Mouse (Mus musculus): ENCODE measurements at regions not wholly inside any gene's neighbourhood (a gene's known extent, or its start where the extent isn't known, plus 50 kb on each side); places are given as distances from the start of the nearest gene placed in this dataset.

DNA sequence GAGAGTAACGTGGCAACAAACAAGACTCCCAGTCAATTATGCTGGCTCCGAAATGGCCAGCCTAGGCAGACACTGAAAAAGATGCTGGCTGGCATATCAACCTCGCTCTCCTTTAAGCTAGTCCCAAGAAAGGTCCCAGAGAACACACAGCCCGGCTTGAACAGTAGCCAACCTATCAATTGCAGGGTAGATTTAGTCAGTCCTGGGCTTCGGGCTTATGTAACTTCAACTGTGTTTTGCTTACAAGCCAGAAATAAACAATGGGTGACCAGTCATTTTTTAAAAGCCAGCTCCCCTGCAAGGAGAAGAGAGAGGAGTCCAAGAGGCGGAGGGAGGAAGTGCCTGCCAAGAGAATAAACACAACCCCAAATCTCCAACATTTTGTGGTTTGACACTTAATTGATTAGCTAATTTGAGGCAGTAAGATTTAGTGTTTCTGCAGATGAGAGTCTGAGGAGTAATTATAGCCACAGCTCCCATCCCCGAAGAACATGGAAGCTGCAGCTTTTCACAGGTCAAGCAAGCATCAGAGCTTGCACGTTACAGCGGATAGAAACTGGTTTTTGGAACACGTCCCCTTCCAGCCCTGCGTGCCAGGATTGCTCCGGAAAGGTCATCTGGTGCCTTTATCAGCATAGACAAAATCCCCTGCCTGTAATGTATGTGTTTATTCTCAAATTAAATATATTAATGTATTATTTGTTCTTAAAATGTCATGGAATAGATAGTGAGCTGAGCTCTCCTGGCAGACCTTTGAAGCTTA, 322.1 kb downstream of the Gm45692 start:
- no peak for DNase-seq (ENCODE audit: low read depth, low spot score)

DNA sequence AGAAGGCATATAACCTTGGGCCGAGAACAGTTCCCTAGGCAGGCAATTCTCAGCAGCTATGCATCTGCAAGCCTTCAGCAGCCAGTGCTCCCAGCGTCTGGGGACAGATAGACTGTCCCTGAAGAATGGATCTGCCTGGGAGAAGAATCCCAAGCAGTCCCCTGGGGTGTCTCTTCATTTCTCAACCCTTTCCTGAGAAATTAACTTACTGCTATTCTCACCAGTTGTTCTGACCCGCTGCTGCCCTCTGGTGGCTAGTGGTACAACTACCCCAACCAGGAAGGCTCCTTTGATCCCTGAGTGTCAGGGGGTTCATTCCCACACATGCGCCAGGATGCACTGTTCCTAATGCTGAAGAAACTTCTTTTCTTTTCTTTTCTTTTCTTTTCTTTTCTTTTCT, 323.7 kb downstream of the Gm45692 start:
- DNase-seq (ENCODE audit: low read depth, low spot score): peak; percentile 71

- no peak for DNase-seq (ENCODE audit: low read depth, low spot score)
Observed at GRCm38 (mm10) chr8:26443735-26444134, 324.4 kb downstream of the Gm45692 start.

DNA sequence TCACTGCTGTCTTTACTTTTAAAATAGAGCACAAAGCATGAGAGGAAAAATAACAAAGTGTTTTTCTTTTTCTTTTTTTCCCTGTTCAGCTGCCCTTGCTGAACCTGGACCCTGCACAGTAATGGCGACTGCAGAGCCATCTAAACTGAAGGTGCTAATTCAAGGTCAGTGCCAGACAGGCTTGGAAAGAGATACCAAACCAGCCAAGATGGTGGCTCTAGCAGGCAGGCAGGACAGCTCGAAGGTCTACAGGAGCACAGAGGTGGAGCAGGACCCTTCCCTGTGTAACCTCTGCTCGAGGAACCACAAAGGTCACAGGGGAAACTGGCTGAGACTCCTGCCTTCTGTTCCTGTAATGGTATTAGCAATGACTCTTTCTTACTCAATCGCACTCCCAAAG, 326.7 kb downstream of the Gm45692 start:
- DNase-seq (ENCODE audit: low read depth, low spot score): no peak

DNA sequence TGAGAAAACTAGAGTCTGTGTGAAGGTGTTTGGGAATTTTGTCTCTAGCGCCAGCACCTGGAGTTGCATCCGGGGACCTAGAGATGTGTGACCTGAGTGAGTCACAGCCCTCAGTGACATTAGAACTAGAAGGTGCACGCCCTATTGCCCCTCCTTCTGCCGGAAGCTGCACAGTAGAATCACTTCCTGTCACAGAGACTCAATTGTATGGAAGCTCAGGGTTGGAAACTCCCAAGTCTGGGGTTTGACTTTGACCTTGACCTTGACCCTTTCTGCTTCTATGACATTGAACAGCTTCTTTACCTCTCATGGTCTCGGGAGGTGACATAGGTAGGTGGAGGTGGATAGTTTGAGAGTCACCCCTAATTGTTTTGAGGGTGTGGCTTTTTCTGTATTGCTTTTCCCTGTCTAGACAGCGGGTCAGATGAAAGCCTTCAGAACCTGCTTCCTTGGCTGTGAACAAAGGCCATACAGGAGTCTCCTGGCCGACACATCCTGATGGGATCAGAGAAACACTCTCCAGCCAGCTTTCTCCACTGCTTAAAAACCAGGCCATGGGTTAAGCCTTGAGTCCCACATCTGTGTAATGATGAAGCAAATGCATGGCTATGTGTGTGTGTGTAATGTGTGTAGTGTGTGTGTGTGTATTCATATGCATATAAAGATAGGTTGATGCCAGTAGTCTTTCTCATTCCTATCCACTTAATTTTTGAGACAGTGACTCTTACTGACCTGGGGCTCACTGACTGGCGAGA, 328.7 kb downstream of the Gm45692 start:
- DNase-seq (ENCODE audit: low read depth, low spot score): no peak

- DNase-seq (ENCODE audit: low read depth, low spot score): no peak
Observed at GRCm38 (mm10) chr8:26449291-26449690, 330.0 kb downstream of the Gm45692 start.

DNA sequence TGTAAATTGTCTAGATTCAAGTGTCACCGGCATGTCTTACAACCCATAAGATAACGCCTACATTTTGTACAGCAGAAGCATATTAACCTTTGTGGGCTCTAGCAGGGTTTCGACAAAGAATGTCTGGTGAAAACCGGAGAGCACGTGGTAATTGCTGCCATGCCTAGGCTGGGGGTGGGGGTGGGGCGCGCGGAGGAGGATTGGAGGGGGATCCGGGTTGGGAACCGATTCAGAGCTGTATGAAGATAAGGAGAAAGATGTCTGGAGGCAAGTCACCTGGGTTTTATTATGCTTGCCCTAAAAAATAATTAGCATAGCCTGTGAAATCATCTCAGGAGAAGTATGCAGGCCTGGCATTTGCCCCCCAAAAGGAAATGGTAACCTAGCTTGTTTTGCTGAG, 331.2 kb downstream of the Gm45692 start:
- DNase-seq (ENCODE audit: low read depth, low spot score): no peak

DNA sequence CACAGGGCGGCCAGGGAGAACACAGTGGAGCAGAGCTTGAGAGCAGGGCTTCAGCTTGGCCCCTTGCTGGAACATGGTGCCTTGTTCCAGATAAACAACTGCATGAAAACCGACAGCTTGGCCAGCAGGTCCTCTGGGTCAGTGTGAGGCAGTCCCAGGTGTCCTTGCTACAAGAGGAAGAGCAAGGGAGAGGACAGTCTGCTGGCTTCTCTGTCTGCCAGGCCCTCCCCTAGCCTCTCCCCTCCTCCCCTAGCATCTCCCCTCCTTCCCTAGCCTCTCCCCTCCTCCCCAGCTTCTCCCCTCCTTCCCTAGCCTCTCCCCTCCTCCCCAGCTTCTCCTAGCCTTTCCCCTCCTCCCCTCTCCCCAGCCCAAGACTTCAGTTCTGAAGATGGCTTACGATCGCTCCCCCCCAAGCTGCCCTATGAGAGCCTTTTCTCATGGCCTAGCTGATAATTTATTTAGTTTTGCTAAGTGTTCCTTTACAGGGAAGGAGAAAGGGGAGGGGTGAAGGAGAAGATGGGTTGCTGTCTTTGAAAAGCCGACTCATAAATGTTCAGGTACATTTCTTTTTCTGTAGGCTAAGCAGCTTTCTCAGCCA, 333.7 kb downstream of the Gm45692 start:
- DNase-seq (ENCODE audit: low read depth, low spot score): no peak

GRCm38 (mm10) chr8:26465346-26465745, 346.0 kb downstream of the Gm45692 start:
- DNase-seq (ENCODE audit: low read depth, low spot score): no peak

DNA sequence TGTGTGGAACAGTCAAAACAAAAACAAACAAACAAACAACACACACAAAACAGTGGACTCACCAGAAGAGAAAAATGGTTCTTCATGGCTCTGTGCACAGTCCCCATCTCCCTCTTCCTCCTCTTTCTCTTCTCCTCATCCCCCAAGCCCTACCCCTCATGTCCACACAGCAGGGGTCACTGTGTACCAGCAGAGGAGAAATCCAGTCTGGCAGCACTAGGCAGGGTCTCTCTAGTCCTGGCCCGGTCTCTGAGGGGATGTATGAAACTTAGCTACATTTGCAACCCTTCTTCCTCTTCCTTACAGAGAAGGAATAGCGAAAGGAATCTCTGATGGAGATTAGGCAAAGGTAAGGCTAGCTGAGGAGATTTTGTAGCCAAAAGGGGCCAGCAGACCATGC, 349.1 kb downstream of the Gm45692 start:
- no peak for DNase-seq (ENCODE audit: low read depth, low spot score)

GRCm38 (mm10) chr8:26469705-26470104, 350.4 kb downstream of the Gm45692 start:
- DNase-seq (ENCODE audit: low read depth, low spot score): no peak

GRCm38 (mm10) chr8:26471811-26472550, 352.6 kb downstream of the Gm45692 start:
- no peak for DNase-seq (ENCODE audit: low read depth, low spot score)

DNA sequence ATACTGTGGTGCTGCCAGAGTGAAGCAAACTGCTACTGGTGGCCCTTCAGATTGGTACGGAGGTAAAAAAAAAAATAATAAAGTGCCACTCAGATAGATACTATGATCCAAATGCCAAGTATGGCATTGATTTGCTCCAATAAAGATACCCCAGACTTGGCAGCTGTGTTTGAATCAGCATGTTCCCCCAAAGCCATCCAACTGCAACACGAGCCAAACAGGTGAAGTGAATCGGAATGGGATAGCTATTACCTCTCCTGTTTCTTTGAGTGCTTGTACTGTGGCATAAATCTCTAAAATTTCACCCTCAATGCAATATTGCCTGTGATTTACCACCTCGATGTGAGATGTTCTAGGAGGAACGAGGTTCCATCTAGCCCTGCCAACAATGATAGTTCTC, 365.4 kb downstream of the Gm45692 start:
- DNase-seq (ENCODE audit: low read depth, low spot score): no peak

DNA sequence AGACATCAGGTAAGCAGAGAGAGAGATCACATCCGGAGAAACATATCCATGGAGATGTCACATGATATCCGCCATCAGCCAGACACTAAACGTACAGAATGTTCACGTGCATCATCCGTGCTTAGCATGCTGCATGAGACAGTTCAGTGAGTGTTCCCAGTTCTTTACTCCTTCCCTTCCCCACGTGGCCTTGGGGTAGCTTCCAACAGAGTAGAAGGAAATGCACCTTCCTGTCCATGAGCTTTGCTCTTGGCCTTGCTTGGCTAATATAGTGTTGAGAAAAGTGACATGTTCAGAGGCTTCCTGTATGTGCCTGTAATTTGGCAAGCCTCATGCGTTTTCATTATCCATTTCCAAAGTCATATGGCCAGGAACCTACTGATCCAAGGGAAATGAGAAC, 368.5 kb downstream of the Gm45692 start:
- no peak for DNase-seq (ENCODE audit: low read depth, low spot score)

GRCm38 (mm10) chr8:26488590-26488989, 369.3 kb downstream of the Gm45692 start:
- DNase-seq (ENCODE audit: low read depth, low spot score): no peak

- no peak for DNase-seq (ENCODE audit: low read depth, low spot score)
Observed at GRCm38 (mm10) chr8:26501196-26501813, 382.0 kb downstream of the Gm45692 start.

DNA sequence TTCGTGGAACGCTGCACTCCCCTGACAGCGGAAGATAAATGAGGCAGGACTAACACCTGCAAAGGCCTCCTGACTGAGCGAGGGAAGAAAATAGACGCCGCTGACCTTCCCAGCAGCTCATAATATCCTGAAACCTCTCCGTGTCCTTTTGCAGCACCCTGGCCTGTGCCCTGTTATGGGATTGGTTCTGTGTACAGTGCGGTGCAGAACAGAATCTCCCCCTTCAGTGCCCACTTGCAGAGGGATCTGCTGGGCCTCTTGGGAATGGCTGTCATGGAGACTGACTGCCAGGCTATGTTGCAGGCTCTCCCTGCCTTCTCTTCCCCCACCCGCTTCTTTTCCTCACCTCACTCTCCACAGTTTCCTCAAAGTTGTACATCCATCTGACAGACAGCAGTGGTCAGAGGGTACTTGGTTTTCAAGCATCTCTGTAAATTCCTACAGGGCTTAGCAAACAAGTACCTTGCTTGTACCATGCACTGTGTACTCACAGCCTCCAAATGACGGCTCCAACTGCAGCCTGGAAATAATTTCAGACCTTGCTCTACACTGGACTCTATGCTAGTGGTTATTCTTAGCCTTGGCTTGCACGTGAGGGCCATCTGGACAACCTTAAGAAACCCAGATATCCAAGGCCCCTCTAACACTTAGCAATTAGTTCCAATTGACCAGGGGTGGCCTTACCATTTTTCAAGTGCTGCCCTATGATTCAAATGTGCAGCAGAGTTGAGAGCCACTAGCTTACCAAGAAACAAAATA, 382.7 kb downstream of the Gm45692 start:
- DNase-seq (ENCODE audit: low read depth, low spot score): no peak

DNA sequence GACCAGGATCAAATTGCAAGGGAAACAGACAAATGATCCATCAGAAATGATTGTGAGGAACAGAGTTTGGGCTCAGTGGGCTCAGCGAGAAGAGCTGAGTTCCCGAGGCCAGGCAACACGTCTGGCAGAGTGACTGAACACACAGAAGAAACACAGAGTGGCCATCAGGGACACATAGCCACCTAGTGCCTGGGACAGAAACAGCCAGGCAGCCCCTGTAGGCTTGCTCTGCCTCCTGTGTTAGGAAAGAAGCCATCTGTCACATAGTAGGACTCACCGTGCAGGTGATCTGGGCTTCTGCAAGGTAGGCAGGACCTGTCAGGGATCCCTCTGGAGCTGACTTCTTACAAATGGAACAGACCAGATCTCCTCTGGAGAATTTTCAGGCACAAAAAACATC, 383.4 kb downstream of the Gm45692 start:
- no peak for DNase-seq (ENCODE audit: low read depth, low spot score)

DNA sequence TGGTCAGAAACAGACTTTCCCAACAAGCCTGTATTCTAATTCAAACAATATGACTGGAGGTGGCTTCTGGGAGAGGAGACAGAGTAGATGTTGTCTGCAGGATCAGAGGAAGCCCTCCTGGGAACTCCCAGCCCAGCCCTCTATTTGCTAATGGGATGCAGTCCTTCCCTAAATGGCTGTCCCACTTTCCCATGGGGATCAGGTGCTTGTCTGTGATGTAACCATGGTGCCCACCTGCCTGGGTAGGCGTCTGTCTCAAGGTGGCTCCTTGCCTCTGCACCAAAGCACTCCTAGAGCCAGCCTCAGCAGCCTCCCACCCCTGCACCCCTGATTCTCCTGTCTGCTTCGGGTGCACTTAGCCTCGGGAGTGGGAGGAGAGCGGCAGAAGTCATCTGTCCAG, 384.6 kb downstream of the Gm45692 start:
- DNase-seq (ENCODE audit: low read depth, low spot score): no peak

DNA sequence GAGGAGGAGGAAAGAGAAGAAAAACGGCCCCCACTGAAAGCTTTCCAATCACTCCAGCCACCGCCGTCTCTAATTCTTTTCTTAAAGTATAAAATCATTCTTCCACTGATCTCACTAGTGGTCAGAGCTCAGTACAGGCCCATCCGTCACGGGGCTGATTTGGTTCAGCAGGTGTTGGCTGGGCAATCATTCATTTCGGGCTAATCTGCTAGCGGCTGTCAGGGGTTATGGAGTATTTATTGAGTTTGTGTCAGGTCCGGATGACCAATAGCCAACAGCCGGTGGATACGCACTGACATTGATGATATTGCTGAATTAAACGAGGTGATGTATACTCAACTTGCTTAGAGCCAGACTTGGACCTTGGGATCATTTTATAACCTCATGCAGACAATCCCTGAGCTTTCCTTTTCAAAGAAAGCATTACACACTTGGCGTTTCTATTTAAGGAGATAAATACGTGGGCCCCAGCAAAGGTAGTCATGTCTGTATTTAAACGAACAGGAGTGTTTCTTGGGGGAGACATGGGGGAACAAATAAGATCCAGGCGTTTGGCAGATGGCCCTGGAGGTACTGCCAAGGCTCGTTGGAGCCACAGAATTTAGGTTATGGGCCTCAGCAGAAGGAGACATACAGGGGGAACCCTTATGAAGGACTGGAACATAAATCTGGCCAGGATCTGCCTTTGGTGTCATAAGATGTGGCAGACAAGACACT, 385.1 kb downstream of the Gm45692 start:
- no peak for DNase-seq (ENCODE audit: low read depth, low spot score)

Data from CD4-positive, CD25-positive, alpha-beta regulatory T cell, adult 2 months (primary cell).